Mouse (Mus musculus) thymus, adult 18-20 months (tissue): ENCODE data around the gene Mxi1.

Experiments
- DNase-seq, 2 experiments: peaks; one replicate each; pipeline ENCODE4 v3.0.0; 2022; ENCODE audit warnings: mixed read lengths in 2 of 2

The Mxi1 gene

DNA sequence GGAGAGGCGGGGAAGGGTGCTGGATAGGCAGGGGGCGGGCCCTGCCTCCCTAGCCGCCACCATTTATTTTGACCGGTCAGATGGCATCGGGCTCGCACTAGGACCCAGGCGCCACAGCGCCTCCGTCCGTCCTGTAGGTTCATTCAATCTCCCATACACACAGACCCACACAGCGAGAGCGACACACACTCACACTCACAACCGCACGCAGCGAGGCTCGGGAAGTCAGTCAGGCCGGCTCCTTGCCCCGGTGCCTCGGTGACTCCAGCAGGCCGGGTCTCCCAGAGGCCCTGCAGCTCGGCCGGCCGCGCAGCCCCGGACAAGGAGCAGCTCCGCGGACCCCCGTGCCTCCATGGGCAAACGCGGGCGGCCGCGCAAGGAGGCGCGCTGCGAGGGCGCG, at the start of gene Mxi1:
Gene Mxi1 (plus strand): TSS at position 171 of the 400 bp plus-strand sequence.
- peak; percentile 53 to 55 for DNase-seq

DNA sequence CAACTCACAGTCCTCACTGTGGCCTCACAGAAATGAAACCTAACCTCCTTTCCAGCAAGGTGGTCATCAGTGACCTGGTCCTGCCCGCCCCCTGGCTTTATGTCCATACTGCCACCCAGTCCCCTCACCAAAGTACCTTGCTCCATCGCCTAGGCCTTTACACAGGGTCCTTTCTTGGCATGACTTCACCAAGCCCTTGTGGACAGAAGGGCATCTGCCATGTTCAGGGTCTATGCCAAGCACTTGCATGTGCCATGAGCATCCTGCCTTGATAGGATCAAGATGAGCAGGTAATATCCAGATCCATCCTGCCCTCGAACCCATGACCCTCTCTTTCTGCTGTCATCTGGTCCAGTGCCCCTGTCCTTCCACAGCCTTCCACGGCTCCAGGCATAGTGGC, 49.5 kb upstream of the Mxi1 start:
- no peak for DNase-seq

GRCm38 (mm10) chr19:53262061-53262460, 48.3 kb upstream of the Mxi1 start:
- no peak for DNase-seq

DNA sequence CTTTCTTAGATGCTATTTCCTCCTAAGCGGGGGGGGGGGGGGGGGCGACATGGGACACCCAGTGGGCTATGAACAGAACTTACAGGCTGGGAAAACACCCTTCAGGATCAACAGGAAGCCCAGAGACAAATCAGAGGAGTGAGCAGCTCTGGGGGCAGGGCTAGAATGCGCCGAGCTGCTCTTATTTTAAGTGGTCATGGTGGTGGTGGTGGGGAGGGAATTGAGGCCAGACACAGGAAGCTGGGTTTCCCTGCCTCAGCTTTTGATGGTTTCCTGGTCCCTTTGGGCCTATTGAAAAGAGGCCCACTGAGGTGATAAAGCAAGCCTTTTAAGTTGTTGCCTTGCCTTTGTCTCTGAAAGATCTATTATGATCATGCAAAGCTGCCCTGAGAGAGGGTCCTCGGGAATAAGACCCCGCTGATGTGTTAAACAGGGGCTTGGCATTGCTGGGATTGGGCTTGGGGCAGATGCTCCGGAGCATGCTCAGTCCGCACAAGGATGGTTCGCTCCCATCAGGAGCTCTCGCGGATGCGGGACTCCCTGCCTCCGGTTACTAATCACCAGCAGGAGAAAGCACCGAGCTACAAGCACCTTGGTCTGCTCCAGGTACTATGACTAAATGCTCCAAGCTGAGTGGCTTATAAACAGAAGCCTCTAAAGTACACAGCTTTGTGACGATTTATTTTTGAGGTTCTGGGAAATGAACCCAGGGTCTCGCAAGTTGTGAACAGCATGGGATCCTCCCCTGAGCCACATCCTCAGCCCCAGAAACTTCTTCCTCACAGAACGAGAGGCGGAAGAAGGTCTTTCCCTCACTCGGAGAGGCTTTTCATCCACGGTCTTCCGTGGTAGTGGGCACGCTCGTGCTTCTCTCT, 46.2 kb upstream of the Mxi1 start:
- no peak for DNase-seq

GRCm38 (mm10) chr19:53264821-53265727, 45.2 kb upstream of the Mxi1 start:
- no peak for DNase-seq

DNA sequence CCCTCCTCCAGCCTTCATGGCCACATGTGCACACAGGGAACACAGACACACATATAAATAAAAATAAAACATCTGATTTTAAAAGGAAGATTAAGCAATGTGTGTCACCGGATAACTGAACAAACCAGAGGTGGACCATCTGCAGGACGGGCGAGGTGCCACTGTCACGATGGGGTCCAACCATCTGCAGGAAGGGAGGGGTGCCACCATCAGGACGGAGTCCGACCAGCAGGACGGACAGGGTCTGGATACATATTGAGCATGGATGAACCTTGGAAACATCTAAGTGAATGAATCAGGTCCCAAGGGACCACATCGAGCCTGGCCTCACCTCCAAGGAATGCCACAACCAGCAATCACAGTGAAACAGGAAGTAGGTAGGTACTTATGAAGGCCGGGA, 43.0 kb upstream of the Mxi1 start:
- no peak for DNase-seq

GRCm38 (mm10) chr19:53273055-53273722, 37.1 kb upstream of the Mxi1 start:
- no peak for DNase-seq

GRCm38 (mm10) chr19:53273781-53274428, 36.4 kb upstream of the Mxi1 start:
- DNase-seq = no peak

DNA sequence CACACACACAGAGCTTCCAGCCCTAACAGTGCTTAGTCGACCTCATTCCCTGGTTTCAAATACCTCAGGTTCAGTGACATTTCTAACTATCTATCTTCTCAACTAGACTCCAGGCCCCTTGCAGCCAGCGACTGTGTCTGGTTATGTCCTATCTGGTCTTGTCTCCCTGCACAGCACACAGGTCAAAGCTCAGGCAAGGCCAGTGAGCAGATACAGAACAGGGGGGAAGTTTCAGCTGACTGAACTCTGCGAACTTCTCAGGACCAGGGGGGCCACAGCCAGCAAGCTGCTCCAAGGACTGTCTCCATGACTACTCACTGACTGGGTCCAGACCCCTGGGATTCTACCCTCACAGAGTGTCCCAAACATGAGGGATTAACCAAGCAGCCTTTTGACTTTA, 35.1 kb upstream of the Mxi1 start:
- no peak for DNase-seq

- no peak for DNase-seq
Observed at GRCm38 (mm10) chr19:53276902-53277707, 33.2 kb upstream of the Mxi1 start.

- DNase-seq = no peak
Observed at GRCm38 (mm10) chr19:53278491-53279415, 31.6 kb upstream of the Mxi1 start.

DNA sequence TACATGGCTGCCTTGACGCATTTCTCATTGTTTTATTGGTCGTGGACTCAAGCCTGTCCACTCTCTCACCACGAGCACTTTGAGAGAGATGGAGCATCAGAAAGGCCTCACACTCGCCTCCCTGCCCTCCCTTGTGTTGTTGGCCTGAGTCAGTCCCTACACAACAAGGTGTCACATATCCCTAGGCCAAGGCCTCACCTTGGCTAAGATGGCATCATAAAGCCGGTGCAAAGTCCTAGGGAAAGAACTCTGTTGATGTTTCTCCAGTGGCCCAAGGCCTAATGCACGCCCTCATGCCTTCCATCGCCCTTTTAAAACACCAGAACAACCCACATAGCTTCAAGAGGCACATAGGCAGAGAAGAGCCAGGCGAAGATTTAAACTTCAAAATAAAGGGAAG, 30.1 kb upstream of the Mxi1 start:
- no peak for DNase-seq

GRCm38 (mm10) chr19:53282571-53282970, 27.7 kb upstream of the Mxi1 start:
- DNase-seq = no peak

GRCm38 (mm10) chr19:53283742-53284141, 26.6 kb upstream of the Mxi1 start:
- DNase-seq = no peak

GRCm38 (mm10) chr19:53284268-53285208, 25.8 kb upstream of the Mxi1 start:
- DNase-seq = no peak

DNA sequence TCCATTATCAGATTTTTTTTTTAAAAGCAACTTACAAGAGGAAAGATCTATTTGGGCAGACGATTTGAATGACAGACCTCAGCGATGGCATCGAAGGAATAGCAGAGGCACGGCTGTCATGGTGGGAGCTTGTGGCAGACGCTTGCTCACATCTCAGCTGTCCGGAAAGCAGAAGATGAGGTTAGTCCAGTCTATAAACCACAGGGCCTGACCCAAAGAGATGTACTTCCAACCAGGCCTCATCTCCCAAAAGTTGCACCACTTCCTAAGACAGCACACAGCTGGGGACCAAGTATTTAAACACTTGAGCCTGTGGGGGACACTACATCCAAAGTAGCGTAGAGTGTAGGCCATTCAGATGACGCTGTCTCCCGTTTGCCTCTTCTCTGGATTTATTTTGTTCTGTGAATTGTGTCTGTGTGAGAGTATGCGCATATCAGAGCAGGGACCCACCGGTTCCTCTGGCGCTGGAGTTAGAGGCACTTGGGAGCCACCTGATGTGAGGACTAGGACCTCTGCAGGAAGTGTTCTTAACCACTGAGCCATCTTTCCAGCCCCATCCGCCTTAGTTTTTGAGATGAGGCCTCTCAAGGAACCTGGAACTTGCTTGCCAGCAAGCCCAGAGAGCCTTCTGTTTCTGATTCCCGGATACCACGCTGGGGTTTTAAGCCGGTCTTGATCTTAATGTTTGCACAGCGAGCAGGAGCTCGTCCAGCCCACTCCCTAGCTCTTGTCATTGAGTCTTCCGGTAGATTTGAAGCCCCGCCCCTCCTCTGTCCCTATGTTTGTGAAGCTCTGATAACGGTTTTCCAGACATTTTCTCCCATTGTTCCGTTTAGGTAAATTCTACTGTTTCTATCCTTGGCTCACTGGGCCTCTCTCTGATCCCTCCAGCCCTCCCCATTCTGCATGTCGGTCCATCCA, 13.7 kb upstream of the Mxi1 start:
- DNase-seq = no peak

- no peak for DNase-seq
Observed at GRCm38 (mm10) chr19:53299156-53299828, 11.0 kb upstream of the Mxi1 start.

- no peak for DNase-seq
Observed at GRCm38 (mm10) chr19:53299829-53300181, 10.5 kb upstream of the Mxi1 start.
